Mouse (Mus musculus) NIH3T3 (cell line): ENCODE results near the gene Olfr633.
"Not testable (repeated sequence)": the region's sequence is repeated elsewhere in the genome, so short reads cannot be mapped to it uniquely, and the experiment has no call there.

ENCODE experiments used
- DNase-seq: peaks from one replicate; pipeline ENCODE4 v3.0.0-alpha.2; 2012; ENCODE audit warnings: low read depth

The Olfr633 gene

DNA sequence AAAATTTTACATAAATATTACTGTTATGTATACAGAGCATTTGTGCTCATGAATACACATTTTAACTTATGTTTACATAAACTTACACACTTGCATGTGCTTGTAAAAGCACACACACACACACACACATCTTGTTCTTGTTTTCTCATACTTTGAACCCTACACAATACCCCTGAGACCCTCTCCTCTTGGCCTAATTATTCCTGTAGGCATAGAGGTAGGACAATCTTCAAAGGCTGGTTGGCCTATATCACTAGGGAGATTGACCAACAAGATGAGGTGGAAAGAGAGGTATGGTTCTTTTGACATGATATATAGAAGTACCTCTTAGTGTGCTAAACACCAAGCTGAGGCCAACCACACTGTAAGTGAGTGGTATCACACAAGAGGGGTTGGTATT lies at the start of gene Olfr633:
Gene Olfr633 (plus strand): TSS at position 301 of the 400 bp plus-strand sequence.
- no peak for DNase-seq

DNA sequence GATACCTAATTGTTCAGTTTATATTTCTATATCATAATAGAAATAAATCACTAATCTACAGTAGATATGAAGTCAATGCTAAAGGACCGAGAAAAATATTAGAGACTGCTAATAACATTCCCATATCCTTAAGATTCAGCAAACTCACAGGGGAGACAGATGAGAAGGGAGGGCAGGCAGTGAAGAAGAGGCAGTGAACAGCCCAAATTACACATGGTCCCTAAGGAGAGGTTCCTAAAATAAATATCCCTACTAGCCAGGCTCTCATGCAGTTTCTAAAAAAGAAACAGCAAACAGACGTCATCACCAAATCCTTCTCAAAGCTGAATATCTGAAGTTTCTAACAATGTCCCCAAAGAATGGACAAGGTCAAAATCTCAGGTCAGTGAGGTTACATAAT lies 41.0 kb upstream of the Olfr633 start, which contains the start of gene Olfr65:
Gene Olfr65 (plus strand): TSS at position 301 of the 400 bp plus-strand sequence.
- no peak for DNase-seq

DNA sequence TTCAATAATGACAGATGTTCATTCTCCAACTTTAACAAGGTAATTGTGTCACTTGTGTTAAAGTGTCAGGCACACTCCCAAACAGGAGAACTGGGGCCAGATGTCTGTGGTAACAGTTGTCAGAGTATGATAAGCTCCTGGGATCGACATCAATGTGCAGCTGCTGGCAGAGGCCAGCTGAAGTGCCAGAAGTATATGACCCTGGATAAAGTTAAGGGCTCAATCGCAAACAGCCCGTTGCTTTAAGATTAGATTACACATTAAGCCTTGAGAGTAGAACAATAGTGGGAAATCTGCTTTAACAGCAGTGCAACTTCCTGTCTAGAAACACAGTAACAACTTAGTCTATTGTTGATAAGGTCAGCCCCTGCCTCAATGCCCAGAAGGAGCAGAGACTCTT lies 34.2 kb upstream of the Olfr633 start:
- no peak for DNase-seq

DNA sequence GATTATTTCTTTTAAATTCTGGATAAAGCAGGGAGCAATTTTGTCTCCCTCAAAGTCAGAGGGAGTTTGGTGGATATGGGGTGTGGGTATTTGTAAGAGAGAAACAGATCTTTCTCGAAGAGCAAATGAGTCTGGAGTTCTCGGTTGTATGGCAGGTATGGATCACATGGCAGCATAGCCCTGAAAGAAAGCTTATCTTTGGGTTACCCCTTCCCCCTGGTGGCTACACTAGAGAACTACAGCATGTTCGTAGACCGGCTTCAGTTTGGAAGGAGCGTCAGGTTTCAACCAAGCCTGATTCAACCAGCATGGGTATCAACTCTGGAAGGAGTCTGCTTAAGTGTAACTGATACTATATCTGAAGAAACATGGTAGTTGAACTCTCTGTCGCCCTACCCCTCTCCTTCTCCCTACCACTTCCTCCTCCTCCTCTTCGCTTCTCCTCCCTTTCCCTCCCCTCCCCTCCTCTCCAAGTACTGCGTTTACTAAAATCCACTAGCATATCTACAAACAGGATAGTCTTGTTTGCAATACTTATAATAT lies 31.2 kb upstream of the Olfr633 start:
- peak; percentile 4 for DNase-seq

DNA sequence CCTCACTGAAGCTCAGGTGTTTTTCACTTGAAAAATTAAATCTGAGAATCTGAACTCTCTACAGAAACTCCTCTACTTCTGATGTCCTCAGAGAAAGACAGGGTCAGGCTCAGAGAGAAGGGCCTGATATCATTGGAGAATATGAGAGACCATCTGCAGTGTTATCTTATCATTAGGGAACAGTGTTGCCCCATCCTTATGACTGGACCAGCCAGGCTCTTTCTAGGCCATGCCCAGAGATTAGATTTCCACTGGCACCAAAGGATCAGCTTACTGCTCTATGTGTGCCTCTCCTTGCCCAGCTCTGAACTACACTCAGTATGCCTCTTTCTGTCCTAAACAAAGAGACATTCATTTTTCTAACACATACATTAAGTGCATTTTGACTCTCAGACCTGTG lies 28.9 kb upstream of the Olfr633 start:
- no peak for DNase-seq

DNA sequence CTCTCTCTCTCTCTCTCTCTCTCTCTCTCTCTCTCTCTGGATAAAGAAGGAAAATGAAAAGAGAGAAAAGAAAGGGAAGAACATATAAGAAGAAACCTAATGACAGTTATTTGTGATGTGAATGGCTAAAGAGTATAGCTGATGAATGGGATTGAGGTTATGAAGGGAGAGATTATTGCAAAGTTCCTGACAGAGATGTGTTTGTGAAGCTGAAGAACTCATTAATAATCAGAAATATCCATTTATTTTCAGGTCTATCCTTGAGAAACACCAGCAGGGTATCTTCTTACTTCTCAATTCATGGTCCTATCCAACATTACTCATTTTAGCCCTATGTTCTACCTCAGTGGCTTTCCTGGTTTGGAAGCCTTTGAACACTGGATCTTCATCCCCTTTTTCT lies 15.7 kb upstream of the Olfr633 start, which contains the start of gene Olfr631:
Gene Olfr631 (plus strand): TSS at position 301 of the 400 bp plus-strand sequence.
- DNase-seq = no peak

DNA sequence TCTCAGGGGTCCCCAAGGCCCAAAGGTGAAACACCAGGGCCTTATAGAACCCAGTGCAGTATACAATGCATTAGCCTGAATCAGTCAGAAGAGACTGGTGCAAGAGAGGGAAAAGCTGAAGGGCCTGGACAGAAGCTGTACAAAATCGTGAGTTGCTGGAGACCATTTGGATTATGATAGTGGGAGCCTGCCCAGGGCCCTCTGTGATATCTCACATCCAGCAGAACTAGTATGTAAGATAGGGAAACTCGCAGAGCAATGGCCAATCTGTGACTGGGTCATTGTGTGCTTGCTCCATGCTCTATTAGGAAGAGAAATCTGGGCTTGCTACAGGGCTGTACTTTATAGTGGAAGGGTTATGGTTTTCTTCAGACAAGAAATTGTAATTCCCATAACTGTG lies 10.0 kb upstream of the Olfr633 start, which contains the start of gene Olfr632:
Gene Olfr632 (plus strand): TSS at position 84 of the 400 bp plus-strand sequence.
- no peak for DNase-seq

DNA sequence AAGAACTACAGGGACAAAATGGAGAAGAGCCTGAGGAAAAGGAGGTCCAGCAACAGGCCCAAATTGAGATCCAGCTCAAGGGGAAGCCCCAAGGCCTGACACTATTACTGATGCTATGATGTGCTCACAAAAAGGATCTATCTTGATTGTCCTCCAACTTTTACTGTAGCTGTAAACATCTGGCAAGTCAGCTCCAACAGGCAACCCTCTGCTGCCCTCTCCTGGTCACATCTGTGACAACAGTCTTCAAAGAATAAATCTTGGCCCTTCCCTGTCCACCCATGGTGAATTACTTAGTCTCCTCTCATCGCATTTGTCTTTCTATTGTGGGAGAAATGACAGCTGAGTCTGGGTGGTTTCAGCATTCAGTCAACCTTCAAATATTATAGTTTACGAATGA lies 1.5 kb upstream of the Olfr633 start:
- DNase-seq = peak; percentile 82

DNA sequence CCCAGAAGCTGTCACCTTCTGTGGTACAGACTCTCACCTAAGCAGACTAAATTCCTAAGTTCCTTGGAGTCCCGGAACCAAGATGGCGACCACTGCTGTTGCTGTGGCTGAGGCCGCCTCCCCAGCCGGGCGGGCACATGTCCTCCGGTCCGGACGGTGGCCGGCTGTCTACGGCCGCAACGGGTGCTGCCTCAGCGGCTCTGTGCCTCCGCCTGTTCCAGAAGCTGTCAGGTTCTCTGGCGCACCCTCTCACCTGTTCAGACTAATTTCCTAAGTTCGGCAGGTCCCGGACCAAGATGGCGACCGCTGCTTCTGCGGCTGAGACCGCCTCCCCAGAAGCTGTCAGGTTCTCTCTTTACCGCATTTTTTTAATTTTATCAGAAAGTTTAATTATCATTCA lies 22.6 kb downstream of the Olfr633 start:
- DNase-seq = not testable (repeated sequence)

DNA sequence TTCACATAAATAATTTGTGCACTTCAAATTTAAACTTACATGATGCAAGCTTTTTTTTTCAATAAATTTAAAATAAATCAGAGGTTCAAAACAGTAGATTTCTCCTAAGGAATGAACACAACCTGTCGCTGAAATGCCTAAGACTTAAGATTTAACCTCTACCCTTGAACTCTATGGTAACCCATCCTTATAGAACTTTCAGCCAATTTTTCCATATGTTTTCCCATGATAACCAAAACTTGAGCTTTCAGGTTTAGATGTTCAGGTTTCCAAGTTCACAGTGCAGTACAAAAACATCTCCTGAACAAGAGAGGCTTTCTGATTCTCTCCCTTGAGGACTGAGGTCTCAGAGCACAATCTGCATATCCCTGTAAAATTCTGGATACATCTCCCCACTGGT lies 26.6 kb downstream of the Olfr633 start, which contains the start of gene Olfr635:
Gene Olfr635 (plus strand): TSS at position 301 of the 400 bp plus-strand sequence.
- DNase-seq = no peak

DNA sequence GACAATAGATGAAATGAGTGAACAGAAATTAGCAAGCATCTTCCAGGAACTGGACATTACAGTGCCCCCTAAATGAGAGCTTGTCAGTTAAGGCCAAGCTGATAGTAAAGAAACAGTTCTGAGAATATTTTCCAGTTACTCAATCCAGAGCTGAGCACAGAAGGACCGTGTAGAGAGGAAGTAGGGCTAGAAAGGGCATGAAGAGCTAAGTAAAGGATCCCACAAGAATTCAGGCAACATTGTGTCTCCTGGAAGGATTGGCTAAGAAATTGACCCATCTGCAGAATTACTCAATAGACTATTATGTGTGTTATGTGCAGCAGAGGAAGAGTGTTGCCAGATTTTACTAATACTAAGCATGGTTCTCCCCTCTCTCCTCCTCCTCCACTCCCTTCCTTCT lies 27.5 kb downstream of the Olfr633 start:
- DNase-seq = no peak

DNA sequence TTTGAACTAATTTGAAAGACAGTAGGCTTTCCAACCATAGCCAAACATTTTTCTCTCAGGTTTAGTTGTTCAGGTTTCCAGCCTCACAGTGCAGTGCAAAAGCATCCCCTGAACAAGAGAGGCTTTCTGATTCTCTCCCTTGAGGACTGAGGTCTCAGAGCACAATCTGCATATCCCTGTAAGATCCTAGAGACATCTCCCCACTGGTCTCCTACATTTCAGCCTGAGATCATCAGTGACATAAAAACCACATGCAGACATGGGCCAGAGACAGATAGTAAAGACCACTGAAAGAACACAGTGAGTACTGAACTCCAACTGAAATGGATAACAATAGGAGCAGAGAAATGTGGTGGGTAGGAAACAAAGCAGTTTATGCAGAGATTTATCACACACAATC lies 54.2 kb downstream of the Olfr633 start, which contains the start of gene Olfr638:
Gene Olfr638 (plus strand): TSS at position 301 of the 400 bp plus-strand sequence.
- no peak for DNase-seq
